Mouse (Mus musculus) MEL (cell line): ENCODE results near the gene Clcn3. TPM values are rescaled to one million over a fixed set of nuclear protein-coding genes. Genes with fewer than 3 reads are reported as not detected.
A peak's percentile ranks its signal among the peaks of the same experiment; 100 is the strongest.

Experiments
- DNase-seq: peaks from one replicate; pipeline ENCODE4 v3.0.0; 2011; ENCODE audit warnings: low read depth, low spot score
- H3K27ac ChIP-seq: 2 replicates; pipeline ENCODE4 v1.5.1; 2012; ENCODE audit warnings: low read depth, mild to moderate bottlenecking, control low read depth, low read length, moderate library complexity; ENCODE audit not compliant: control insufficient read depth
- H3K27me3 ChIP-seq, 2 experiments: fragments of 150-350 bp in 1 of 2; sonication (generic) in 1 of 2; 2 replicates each; pipeline ENCODE4 v1.6.1; 2012; ENCODE audit warnings: low read length in 2 of 2, mild to moderate bottlenecking in 2 of 2, improper control_type of control experiment in 1 of 2, moderate library complexity in 1 of 2; ENCODE audit not compliant: insufficient read depth in 2 of 2, control insufficient read depth in 1 of 2
- H3K36me3 ChIP-seq, 2 experiments: 2 replicates each; pipeline ENCODE4 v1.6.1; 2012 to 2014; ENCODE audit warnings: low read length in 2 of 2, improper control_type of control experiment in 1 of 2, inconsistent platforms in 1 of 2, mild to moderate bottlenecking in 1 of 2; ENCODE audit not compliant: insufficient read depth in 2 of 2, control insufficient read depth in 1 of 2
- H3K4me1 ChIP-seq, 2 experiments: fragments of 150-350 bp in 1 of 2; sonication (generic) in 1 of 2; 2 replicates each; pipeline ENCODE4 v1.6.1; 2012; ENCODE audit warnings: low read length in 2 of 2, improper control_type of control experiment in 1 of 2, mild to moderate bottlenecking in 1 of 2; ENCODE audit not compliant: insufficient read depth in 2 of 2, control insufficient read depth in 1 of 2
- H3K4me3 ChIP-seq, 2 experiments: fragments of 150-350 bp in 1 of 2; sonication (generic) in 1 of 2; 2 replicates each; pipeline ENCODE4 v1.5.1; 2012; ENCODE audit warnings: low read depth in 2 of 2, low read length in 2 of 2, mild to moderate bottlenecking in 2 of 2, moderate library complexity in 2 of 2, control low read depth in 1 of 2, improper control_type of control experiment in 1 of 2; ENCODE audit not compliant: control insufficient read depth in 1 of 2, insufficient read depth in 1 of 2
- H3K79me2 ChIP-seq: 2 replicates; pipeline ENCODE4 v1.6.1; 2012; ENCODE audit warnings: mild to moderate bottlenecking, low read length, moderate library complexity; ENCODE audit not compliant: control insufficient read depth, poor library complexity, insufficient read depth
- H3K9ac ChIP-seq: 2 replicates; pipeline ENCODE4 v1.6.1; 2012; ENCODE audit warnings: low read depth, mild to moderate bottlenecking, control low read depth, low read length, moderate library complexity; ENCODE audit not compliant: control insufficient read depth, poor library complexity, severe bottlenecking
- H3K9me3 ChIP-seq: fragments of 150-350 bp; sonication (generic); replicated peaks from 2 replicates; pipeline ENCODE4 v1.6.1; 2012; ENCODE audit warnings: mild to moderate bottlenecking, low read length, improper control_type of control experiment, moderate library complexity; ENCODE audit not compliant: insufficient read depth
- BHLHE40 ChIP-seq: IDR thresholded peaks from 2 replicates; pipeline ENCODE4 v1.6.1; 2012; ENCODE audit warnings: low read depth, mild to moderate bottlenecking, inconsistent platforms, low read length, improper control_type of control experiment, borderline replicate concordance
- CTCF ChIP-seq, 3 experiments: IDR thresholded peaks in 2 of 3; conservative IDR thresholded peaks in 1 of 3; 2 replicates each; pipeline ENCODE4 v1.5.1; 2011 to 2012; ENCODE audit warnings: low read length in 3 of 3, low read depth in 2 of 3, mild to moderate bottlenecking in 2 of 3, improper control_type of control experiment in 1 of 3, inconsistent platforms in 1 of 3, mixed read lengths in 1 of 3, moderate library complexity in 1 of 3; ENCODE audit not compliant: control insufficient read depth in 1 of 3, insufficient read depth in 1 of 3, poor library complexity in 1 of 3, severe bottlenecking in 1 of 3
- E2F4 ChIP-seq: IDR thresholded peaks from 2 replicates; pipeline ENCODE4 v1.6.1; 2011; ENCODE audit warnings: low read depth, low read length, improper control_type of control experiment, borderline replicate concordance
- ELF1 ChIP-seq: IDR thresholded peaks from 2 replicates; pipeline ENCODE4 v1.6.1; 2014; ENCODE audit warnings: low read depth, mild to moderate bottlenecking, inconsistent platforms, low read length, improper control_type of control experiment, moderate library complexity
- EP300 ChIP-seq, 2 experiments: IDR thresholded peaks; 2 replicates each; pipeline ENCODE4 v1.6.1; 2011; ENCODE audit warnings: improper control_type of control experiment in 2 of 2, low read length in 2 of 2, low read depth in 1 of 2, mild to moderate bottlenecking in 1 of 2
- ETS1 ChIP-seq: IDR thresholded peaks from 2 replicates; pipeline ENCODE4 v1.6.1; 2012; ENCODE audit warnings: low read depth, mild to moderate bottlenecking, inconsistent platforms, low read length, improper control_type of control experiment, moderate library complexity
- GATA1 ChIP-seq: IDR thresholded peaks from 2 replicates; pipeline ENCODE4 v1.6.1; 2011; ENCODE audit warnings: low read depth, low read length, improper control_type of control experiment
- JUND ChIP-seq: IDR thresholded peaks from 2 replicates; pipeline ENCODE4 v1.6.1; 2011; ENCODE audit warnings: low read depth, mild to moderate bottlenecking, improper control_type of control experiment, low read length
- MEF2A ChIP-seq: IDR thresholded peaks from 2 replicates; pipeline ENCODE4 v1.6.1; 2014; ENCODE audit warnings: low read depth, mild to moderate bottlenecking, inconsistent platforms, low read length, improper control_type of control experiment; ENCODE audit not compliant: poor library complexity, insufficient replicate concordance, severe bottlenecking; ENCODE audit errors: extremely low read depth
- MXI1 ChIP-seq: IDR thresholded peaks from 2 replicates; pipeline ENCODE4 v1.6.1; 2011; ENCODE audit warnings: mild to moderate bottlenecking, low read depth, low read length, improper control_type of control experiment
- MYB ChIP-seq: IDR thresholded peaks from 2 replicates; pipeline ENCODE4 v1.6.1; 2011; ENCODE audit warnings: mild to moderate bottlenecking, low read depth, low read length, improper control_type of control experiment
- MYC ChIP-seq: IDR thresholded peaks from 2 replicates; pipeline ENCODE4 v1.6.1; 2011; ENCODE audit warnings: low read depth, mild to moderate bottlenecking, low read length, improper control_type of control experiment, moderate library complexity
- POLR2AphosphoS2 ChIP-seq: IDR thresholded peaks from 2 replicates; pipeline ENCODE4 v1.6.1; 2011; ENCODE audit warnings: low read length, improper control_type of control experiment
- RCOR1 ChIP-seq: IDR thresholded peaks from 2 replicates; pipeline ENCODE4 v1.6.1; 2012; ENCODE audit warnings: low read depth, mild to moderate bottlenecking, inconsistent platforms, low read length, improper control_type of control experiment
- SIN3A ChIP-seq: IDR thresholded peaks from 2 replicates; pipeline ENCODE4 v1.6.1; 2012; ENCODE audit warnings: low read length, improper control_type of control experiment, inconsistent platforms
- TAL1 ChIP-seq: IDR thresholded peaks from 2 replicates; pipeline ENCODE4 v1.6.1; 2012; ENCODE audit warnings: mild to moderate bottlenecking, inconsistent platforms, low read length, moderate library complexity, mixed read lengths
- TBP ChIP-seq: IDR thresholded peaks from 2 replicates; pipeline ENCODE4 v1.8.0; 2011; ENCODE audit warnings: low read depth, low read length, improper control_type of control experiment
- TCF12 ChIP-seq: IDR thresholded peaks from 2 replicates; pipeline ENCODE4 v1.6.1; 2014; ENCODE audit warnings: low read depth, mild to moderate bottlenecking, inconsistent platforms, low read length, improper control_type of control experiment, moderate library complexity
- ZNF384 ChIP-seq: IDR thresholded peaks from 2 replicates; pipeline ENCODE4 v1.6.1; 2012; ENCODE audit warnings: low read depth, mild to moderate bottlenecking, inconsistent platforms, low read length, improper control_type of control experiment
- polyA plus RNA-seq, 2 experiments: library from polyadenylated mRNA; stranded (reverse) in 1 of 2; unstranded in 1 of 2; fragments of >175 nt in 1 of 2; fragments of >200 nt in 1 of 2; gene quantifications; 2 replicates each; pipeline versions ENCODE4 v1.2.1 to v1.2.4; 2012; ENCODE audit warnings: low replicate concordance in 2 of 2, low read depth in 1 of 2; ENCODE audit not compliant: insufficient read length in 2 of 2, insufficient read depth in 1 of 2, missing spikeins in 1 of 2
- total RNA-seq: library from RNA; depleted of rRNA; stranded (reverse); fragments of 300-350 nt; gene quantifications from 2 replicates; pipeline ENCODE4 v1.2.3, GENCODE M21; 2012

The Clcn3 gene
- total and polyA plus RNA-seq, 3 experiments, result 28.8 to 65.6 (median 33.0) TPM

GRCm38 (mm10) chr8:60976818-60977217 lies 6.3 kb downstream of the Clcn3 start:
- Histone ChIP-seq H3K4me3 (no peak overlapping the region), H3K79me2 (peaks cover 51% of the 10 kb centered on the region), H3K27me3 (no peaks in the 10 kb centered on the region), H3K36me3 (peaks cover 0 to 77% of the 10 kb centered on the region in 2 experiments; a peak in 3 of 4 replicates), H3K27ac (no peak overlapping the region), H3K9me3 (no peaks in the 10 kb centered on the region), H3K9ac (no peak overlapping the region), H3K4me1 (peaks cover 29 to 47% of the 10 kb centered on the region in 2 experiments)
- TF ChIP-seq MEF2A (no peak), TBP (0 out of 2 replicates have a peak, but pooled peaks have one; percentile 34)
- DNase-seq, result no peak

GRCm38 (mm10) chr8:60974837-60975236 lies 8.3 kb downstream of the Clcn3 start:
- Histone ChIP-seq H3K4me1 (peaks cover 33 to 53% of the 10 kb centered on the region in 2 experiments), H3K9ac (no peak overlapping the region), H3K27me3 (no peaks in the 10 kb centered on the region), H3K36me3 (peaks cover 0 to 75% of the 10 kb centered on the region in 2 experiments; a peak in 3 of 4 replicates), H3K4me3 (no peak overlapping the region), H3K27ac (no peak overlapping the region; the same call in 1 of the 2 replicates), H3K9me3 (no peaks in the 10 kb centered on the region), H3K79me2 (peaks cover 47% of the 10 kb centered on the region)
- DNase-seq, result peak; percentile 67
- TF ChIP-seq MXI1 (peak; percentile 88), E2F4 (no peak), TCF12 (peak; percentile 79; the same call in 1 of the 2 replicates), SIN3A (peak; percentile 82), ETS1 (peak; percentile 80), POLR2AphosphoS2 (no peak), TBP (no peak), MYB (no peak), ZNF384 (no peak), TAL1 (peak; percentile 89), CTCF (IDR thresholded peaks at IDR 0.05 in 2 of 3, conservative IDR thresholded peaks at IDR 0.05 in 1 of 3; ENCODE audit: control insufficient read depth in 1 of 3, insufficient read depth in 1 of 3, low read depth in 2 of 3, low read length in 3 of 3, poor library complexity in 1 of 3, severe bottlenecking in 1 of 3) (no peak), MYC (peak; percentile 81; the same call in 1 of the 2 replicates), ELF1 (no peak), RCOR1 (peak; percentile 34; the same call in 1 of the 2 replicates), BHLHE40 (peak; percentile 85; the same call in 1 of the 2 replicates), GATA1 (peak; percentile 80), JUND (no peak), MEF2A (no peak), EP300 (IDR thresholded peaks at IDR 0.05; ENCODE audit: low read depth in 1 of 2, low read length in 2 of 2) (peak; percentile 72 to 75)
